Mouse (Mus musculus) cerebellum, adult 18-20 months (tissue): ENCODE measurements around the gene Vmn1r132.
"Not testable (repeated sequence)": the region's sequence is repeated elsewhere in the genome, so short reads cannot be mapped to it uniquely, and the experiment has no call there.

ENCODE experiments used
- DNase-seq, 2 experiments: peaks; one replicate each; pipeline ENCODE4 v3.0.0; 2021

Gene Vmn1r132

GRCm38 (mm10) chr7:21613792-21614191, at the start of gene Vmn1r132:
Gene Vmn1r132 (plus strand): TSS chr7:21614092.
- DNase-seq, result not testable (repeated sequence)
